Mouse (Mus musculus): ENCODE measurements around the gene Lamc1. TPM values are rescaled to one million over a fixed set of nuclear protein-coding genes. Genes with fewer than 3 reads are reported as not detected.

Lamc1 gene
- polyA plus RNA-seq, 1 experiment, result 116 TPM

GRCm38 (mm10) chr1:153318741-153319140 lies 13.8 kb downstream of the Lamc1 start:
- DNase-seq, result no peak
- no peak for TF ChIP-seq POLR2A (IDR thresholded peaks at IDR 0.05; ENCODE audit: borderline replicate concordance, extremely low read depth, low read depth, low read length)
- no peak for TF ChIP-seq CTCF (IDR thresholded peaks at IDR 0.05; ENCODE audit: insufficient read depth, low read length)
- Histone ChIP-seq H3K4me3 (replicated peaks; ENCODE audit: extremely low read depth, low read depth, low read length) (no peak overlapping the region), H3K4me1 (ENCODE audit: control insufficient read depth, insufficient read depth, low read length) (peaks cover 29% of the 10 kb centered on the region)
- 97% methylated on average over 1 of the region's 1 CpGs for WGBS

GRCm38 (mm10) chr1:153318287-153318686 lies 14.3 kb downstream of the Lamc1 start:
- DNase-seq, result no peak
- TF ChIP-seq POLR2A (IDR thresholded peaks at IDR 0.05; ENCODE audit: borderline replicate concordance, extremely low read depth, low read depth, low read length) (no peak), CTCF (IDR thresholded peaks at IDR 0.05; ENCODE audit: insufficient read depth, low read length) (no peak)
- 82% methylated on average over 7 of the region's 7 CpGs for WGBS
- peaks cover 28% of the 10 kb centered on the region for H3K4me1 ChIP-seq (ENCODE audit: control insufficient read depth, insufficient read depth, low read length)
- no peak overlapping the region for H3K4me3 ChIP-seq (replicated peaks; ENCODE audit: extremely low read depth, low read depth, low read length)

- TF ChIP-seq CTCF (IDR thresholded peaks at IDR 0.05; ENCODE audit: insufficient read depth, low read length) (no peak), POLR2A (IDR thresholded peaks at IDR 0.05; ENCODE audit: borderline replicate concordance, extremely low read depth, low read depth, low read length) (no peak)
- Histone ChIP-seq H3K4me1 (ENCODE audit: control insufficient read depth, insufficient read depth, low read length) (peaks cover 28% of the 10 kb centered on the region), H3K4me3 (replicated peaks; ENCODE audit: extremely low read depth, low read depth, low read length) (no peak overlapping the region)
- DNase-seq, result no peak
- WGBS, result 50% methylated on average over 16 of the region's 16 CpGs
Measured at GRCm38 (mm10) chr1:153317486-153318260, 14.9 kb downstream of the Lamc1 start.

GRCm38 (mm10) chr1:153316956-153317355 lies 15.6 kb downstream of the Lamc1 start:
- peaks cover 28% of the 10 kb centered on the region for H3K4me1 ChIP-seq (ENCODE audit: control insufficient read depth, insufficient read depth, low read length)
- no peak for DNase-seq
- WGBS, result 78% methylated on average over 8 of the region's 8 CpGs
- no peak overlapping the region for H3K4me3 ChIP-seq (replicated peaks; ENCODE audit: extremely low read depth, low read depth, low read length)
- TF ChIP-seq POLR2A (IDR thresholded peaks at IDR 0.05; ENCODE audit: borderline replicate concordance, extremely low read depth, low read depth, low read length) (no peak), CTCF (IDR thresholded peaks at IDR 0.05; ENCODE audit: insufficient read depth, low read length) (no peak)

- DNase-seq, result no peak
- Histone ChIP-seq H3K4me3 (replicated peaks; ENCODE audit: extremely low read depth, low read depth, low read length) (no peak overlapping the region), H3K4me1 (ENCODE audit: control insufficient read depth, insufficient read depth, low read length) (peaks cover 26% of the 10 kb centered on the region)
- TF ChIP-seq POLR2A (IDR thresholded peaks at IDR 0.05; ENCODE audit: borderline replicate concordance, extremely low read depth, low read depth, low read length) (no peak), CTCF (IDR thresholded peaks at IDR 0.05; ENCODE audit: insufficient read depth, low read length) (no peak)
Measured at GRCm38 (mm10) chr1:153316286-153316685, 16.3 kb downstream of the Lamc1 start.

- TF ChIP-seq CTCF (IDR thresholded peaks at IDR 0.05; ENCODE audit: insufficient read depth, low read length) (no peak), POLR2A (IDR thresholded peaks at IDR 0.05; ENCODE audit: borderline replicate concordance, extremely low read depth, low read depth, low read length) (no peak)
- DNase-seq, result no peak
- no peak overlapping the region for H3K4me3 ChIP-seq (replicated peaks; ENCODE audit: extremely low read depth, low read depth, low read length)
- peaks cover 22% of the 10 kb centered on the region for H3K4me1 ChIP-seq (ENCODE audit: control insufficient read depth, insufficient read depth, low read length)
- 56% methylated on average over 6 of the region's 6 CpGs for WGBS
Measured at GRCm38 (mm10) chr1:153315121-153315520, 17.5 kb downstream of the Lamc1 start.

- WGBS, result 90% methylated on average over 5 of the region's 5 CpGs
- Histone ChIP-seq H3K4me3 (replicated peaks; ENCODE audit: extremely low read depth, low read depth, low read length) (no peak overlapping the region), H3K4me1 (ENCODE audit: control insufficient read depth, insufficient read depth, low read length) (peaks cover 23% of the 10 kb centered on the region)
- no peak for TF ChIP-seq POLR2A (IDR thresholded peaks at IDR 0.05; ENCODE audit: borderline replicate concordance, extremely low read depth, low read depth, low read length)
- TF ChIP-seq CTCF (IDR thresholded peaks at IDR 0.05; ENCODE audit: insufficient read depth, low read length), result no peak
- no peak for DNase-seq
Measured at GRCm38 (mm10) chr1:153312992-153313391, 19.6 kb downstream of the Lamc1 start.

- 52% methylated on average over 5 of the region's 5 CpGs for WGBS
- H3K4me3 ChIP-seq (replicated peaks; ENCODE audit: extremely low read depth, low read depth, low read length), result no peak overlapping the region
- TF ChIP-seq POLR2A (IDR thresholded peaks at IDR 0.05; ENCODE audit: borderline replicate concordance, extremely low read depth, low read depth, low read length), result no peak
- TF ChIP-seq CTCF (IDR thresholded peaks at IDR 0.05; ENCODE audit: insufficient read depth, low read length), result no peak
- no peak for DNase-seq
- peaks cover 13% of the 10 kb centered on the region for H3K4me1 ChIP-seq (ENCODE audit: control insufficient read depth, insufficient read depth, low read length)
Measured at GRCm38 (mm10) chr1:153310190-153310589, 22.4 kb downstream of the Lamc1 start.

GRCm38 (mm10) chr1:153309310-153309709 lies 23.3 kb downstream of the Lamc1 start:
- no peak for DNase-seq
- Histone ChIP-seq H3K4me3 (replicated peaks; ENCODE audit: extremely low read depth, low read depth, low read length) (no peak overlapping the region), H3K4me1 (ENCODE audit: control insufficient read depth, insufficient read depth, low read length) (peaks cover 12% of the 10 kb centered on the region)
- 62% methylated on average over 4 of the region's 4 CpGs for WGBS
- TF ChIP-seq POLR2A (IDR thresholded peaks at IDR 0.05; ENCODE audit: borderline replicate concordance, extremely low read depth, low read depth, low read length), result no peak
- TF ChIP-seq CTCF (IDR thresholded peaks at IDR 0.05; ENCODE audit: insufficient read depth, low read length), result no peak

GRCm38 (mm10) chr1:153308915-153309296 lies 23.7 kb downstream of the Lamc1 start:
- no peak for TF ChIP-seq POLR2A (IDR thresholded peaks at IDR 0.05; ENCODE audit: borderline replicate concordance, extremely low read depth, low read depth, low read length)
- no peak for TF ChIP-seq CTCF (IDR thresholded peaks at IDR 0.05; ENCODE audit: insufficient read depth, low read length)
- 24% methylated on average over 10 of the region's 10 CpGs for WGBS
- no peak overlapping the region for H3K4me3 ChIP-seq (replicated peaks; ENCODE audit: extremely low read depth, low read depth, low read length)
- no peak for DNase-seq
- H3K4me1 ChIP-seq (ENCODE audit: control insufficient read depth, insufficient read depth, low read length), result peaks cover 12% of the 10 kb centered on the region
